Mouse (Mus musculus): ENCODE measurements around the gene Ubb.

GRCm38 (mm10) chr11:62541581-62541980 lies 9.4 kb upstream of the Ubb start:
- no peak for TF ChIP-seq CHD2 (IDR thresholded peaks at IDR 0.05; ENCODE audit: low read depth, low read length)
- TF ChIP-seq ZC3H11A (IDR thresholded peaks at IDR 0.05; ENCODE audit: borderline replicate concordance, low read depth, low read length): no peak
